ENCODE assay signal across 10 mouse cellular contexts in genomic region chr8:83177317-83178195, GRCm38 (mm10). TPM values are rescaled to one million over a fixed set of nuclear protein-coding genes. Genes with fewer than 3 reads are reported as not detected.
DNase-seq lines count a peak whose midpoint lies in the region; ATAC-seq lines count a peak whose summit lies in the region.
"Had no signal": no experiment of that assay in that cellular context is flagged by ENCODE, and none has a peak within 500 bp of the region (broad histone marks: within the 10 kb centered on the region; RNA-seq: fewer than 3 reads in every experiment).

No protein-coding gene starts in this region.

- peak overlapping the region; percentile 34; the same call in 1 of the 2 replicates for H3K27ac ChIP-seq in lung, embryonic 15.5 days
- H3K27ac ChIP-seq in liver, embryonic 13.5 days = peak overlapping the region; percentile 44
- peak overlapping the region; percentile 84 for H3K27ac ChIP-seq in stomach, embryonic 15.5 days

- peaks cover 16% of the 10 kb centered on the region for H3K4me1 ChIP-seq in lung, embryonic 15.5 days
- H3K4me1 ChIP-seq in liver, embryonic 13.5 days (replicated peaks) = peaks cover 16% of the 10 kb centered on the region
- H3K4me1 ChIP-seq in stomach, embryonic 15.5 days = peaks cover 18% of the 10 kb centered on the region

- no peak overlapping the region for H3K4me3 ChIP-seq in lung, embryonic 15.5 days
- no peak overlapping the region for H3K4me3 ChIP-seq in liver, embryonic 13.5 days (replicated peaks)
- no peak overlapping the region for H3K4me3 ChIP-seq in stomach, embryonic 15.5 days (replicated peaks)

- no peaks in the 10 kb centered on the region for H3K27me3 ChIP-seq in lung, embryonic 15.5 days
- no peaks in the 10 kb centered on the region for H3K27me3 ChIP-seq in liver, embryonic 13.5 days
- no peaks in the 10 kb centered on the region for H3K27me3 ChIP-seq in stomach, embryonic 15.5 days (replicated peaks)

- H3K4me2 ChIP-seq in lung, embryonic 15.5 days = no peak overlapping the region
- H3K4me2 ChIP-seq in liver, embryonic 13.5 days = peak overlapping the region; percentile 27
- H3K4me2 ChIP-seq in stomach, embryonic 15.5 days = peak overlapping the region; percentile 29

- ATAC-seq in lung, embryonic 15.5 days (ENCODE audit: borderline replicate concordance, extremely low read depth, low FRiP score, low TSS enrichment) = 0 out of 2 replicates have a peak, but pooled peaks have one; percentile 17
- ATAC-seq in liver, embryonic 13.5 days (ENCODE audit: low read depth) = no peak
- no peak for ATAC-seq in stomach, embryonic 15.5 days (ENCODE audit: insufficient read depth, low FRiP score, low read depth)

- 26% methylated on average over 11 of the region's 11 CpGs for WGBS in lung, embryonic 15.5 days
- 24% methylated on average over 11 of the region's 11 CpGs for WGBS in liver, embryonic 13.5 days (ENCODE audit: insufficient replicate concordance)
- WGBS in stomach, embryonic 15.5 days = 22% methylated on average over 11 of the region's 11 CpGs

- H3K9ac ChIP-seq in lung, embryonic 15.5 days = no peak overlapping the region
- H3K9ac ChIP-seq in liver, embryonic 13.5 days = no peak overlapping the region
- H3K9ac ChIP-seq in stomach, embryonic 15.5 days = no peak overlapping the region

- peak; percentile 19 for DNase-seq in cerebellum, adult 9-10 months
- no peak for DNase-seq in cerebellum, postnatal 10 days
- no peak for DNase-seq in lung, postnatal 36 days
- no peak for DNase-seq in liver, embryonic 13.5 days
- no peak for DNase-seq in gastrocnemius, postnatal 10 days
- DNase-seq in gastrocnemius, postnatal 25 days = no peak
- DNase-seq: thymus, postnatal 25 days had no signal

- no peaks in the 10 kb centered on the region for H3K36me3 ChIP-seq in lung, embryonic 15.5 days
- H3K36me3 ChIP-seq in liver, embryonic 13.5 days = no peaks in the 10 kb centered on the region
- no peaks in the 10 kb centered on the region for H3K36me3 ChIP-seq in stomach, embryonic 15.5 days

- no peaks in the 10 kb centered on the region for H3K9me3 ChIP-seq in lung, embryonic 15.5 days
- H3K9me3 ChIP-seq in liver, embryonic 13.5 days (replicated peaks) = no peaks in the 10 kb centered on the region
- no peaks in the 10 kb centered on the region for H3K9me3 ChIP-seq in stomach, embryonic 15.5 days

RNA-seq across cellular contexts. Expression of gene Gm10645, which starts 11.6 kb away (rescaled TPM):
- 1.2 and 1.4 TPM in 2 replicates for polyA plus RNA-seq in lung, embryonic 15.5 days (2015; fragmentation: Nextera tagmentation; extraction: Ambion mirVana)
- polyA plus RNA-seq in liver, embryonic 13.5 days (2015; fragmentation: Nextera tagmentation; extraction: Ambion mirVana) = 0.35 and 0.37 TPM in 2 replicates
- polyA plus RNA-seq in stomach, embryonic 15.5 days (2015; fragmentation: Nextera tagmentation; extraction: Ambion mirVana) = 2.8 and 3.1 TPM in 2 replicates
- under 1 TPM in 1 of 2 experiments, not detected in 1; 0.32 TPM for total RNA-seq in gastrocnemius, postnatal 10 days (2021)
- total RNA-seq in gastrocnemius, postnatal 25 days (2021) = not detected
- total RNA-seq: gastrocnemius, postnatal 4 days had no signal

RNA-seq across cellular contexts. Expression of gene Tbc1d9, which starts 12.4 kb away (rescaled TPM):
- 1.7 and 2.0 TPM in 2 replicates for polyA plus RNA-seq in lung, embryonic 15.5 days (2015; fragmentation: Nextera tagmentation; extraction: Ambion mirVana)
- 0.51 and 0.71 TPM in 2 replicates for polyA plus RNA-seq in liver, embryonic 13.5 days (2015; fragmentation: Nextera tagmentation; extraction: Ambion mirVana)
- polyA plus RNA-seq in stomach, embryonic 15.5 days (2015; fragmentation: Nextera tagmentation; extraction: Ambion mirVana) = 3.0 and 3.8 TPM in 2 replicates
- total RNA-seq in gastrocnemius, postnatal 10 days (2021) = 1 to 10 TPM; 2.4 to 3.3 TPM
- under 1 TPM; 0.87 to 0.96 TPM for total RNA-seq in gastrocnemius, postnatal 25 days (2021)

Comparison
In these comparisons a context has a peak if more than half of its experiments do, and no peak if none do; other contexts are left out.
1. H3K27ac ChIP-seq: peak in every context shown above with its lines; median percentile 84 in stomach, embryonic 15.5 days; 44 in liver, embryonic 13.5 days; 34 in lung, embryonic 15.5 days.